Mouse (Mus musculus): ENCODE measurements around the gene Gapdh. TPM values are rescaled to one million over a fixed set of nuclear protein-coding genes. Genes with fewer than 3 reads are reported as not detected.

The Gapdh gene
- polyA plus RNA-seq, 1 experiment from 2014 or later, result 1,787 TPM

- 87% methylated on average over 5 of the region's 5 CpGs for WGBS
- no peak overlapping the region for H3K4me2 ChIP-seq (ENCODE audit: low read depth, low read length)
- no peak overlapping the region for H3K9ac ChIP-seq (ENCODE audit: low read length)
- no peaks in the 10 kb centered on the region for H3K9me3 ChIP-seq (replicated peaks; ENCODE audit: control insufficient read depth, low read length)
- H3K4me1 ChIP-seq (ENCODE audit: control insufficient read depth, insufficient read depth, low read length), result no peaks in the 10 kb centered on the region
- no peaks in the 10 kb centered on the region for H3K27me3 ChIP-seq (ENCODE audit: control insufficient read depth, insufficient read depth, low read length)
- no peak overlapping the region for H3K27ac ChIP-seq (ENCODE audit: low read length)
- H3K4me3 ChIP-seq (replicated peaks; ENCODE audit: low read length), result no peak overlapping the region
- ATAC-seq (ENCODE audit: insufficient read depth, low FRiP score), result no peak
- H3K36me3 ChIP-seq (ENCODE audit: control insufficient read depth, insufficient read depth, low read length), result peaks cover 47% of the 10 kb centered on the region
Measured at GRCm38 (mm10) chr6:125175469-125175868, 9.2 kb upstream of the Gapdh start.

GRCm38 (mm10) chr6:125173256-125173655 lies 7.0 kb upstream of the Gapdh start:
- H3K27ac ChIP-seq (ENCODE audit: low read length), result no peak overlapping the region
- H3K4me3 ChIP-seq (replicated peaks; ENCODE audit: low read length), result no peak overlapping the region
- WGBS, result 92% methylated on average over 7 of the region's 7 CpGs
- H3K9me3 ChIP-seq (replicated peaks; ENCODE audit: control insufficient read depth, low read length), result no peaks in the 10 kb centered on the region
- H3K36me3 ChIP-seq (ENCODE audit: control insufficient read depth, insufficient read depth, low read length), result peaks cover 34% of the 10 kb centered on the region
- no peaks in the 10 kb centered on the region for H3K27me3 ChIP-seq (ENCODE audit: control insufficient read depth, insufficient read depth, low read length)
- no peak overlapping the region for H3K9ac ChIP-seq (ENCODE audit: low read length)
- ATAC-seq (ENCODE audit: insufficient read depth, low FRiP score), result no peak
- H3K4me1 ChIP-seq (ENCODE audit: control insufficient read depth, insufficient read depth, low read length), result no peaks in the 10 kb centered on the region
- H3K4me2 ChIP-seq (ENCODE audit: low read depth, low read length), result no peak overlapping the region

GRCm38 (mm10) chr6:125172474-125172873 lies 6.2 kb upstream of the Gapdh start:
- H3K4me3 ChIP-seq (replicated peaks; ENCODE audit: low read length), result no peak overlapping the region
- H3K27ac ChIP-seq (ENCODE audit: low read length), result no peak overlapping the region
- H3K4me2 ChIP-seq (ENCODE audit: low read depth, low read length), result no peak overlapping the region
- no peak overlapping the region for H3K9ac ChIP-seq (ENCODE audit: low read length)
- peaks cover 30% of the 10 kb centered on the region for H3K36me3 ChIP-seq (ENCODE audit: control insufficient read depth, insufficient read depth, low read length)
- no peaks in the 10 kb centered on the region for H3K27me3 ChIP-seq (ENCODE audit: control insufficient read depth, insufficient read depth, low read length)
- no peaks in the 10 kb centered on the region for H3K9me3 ChIP-seq (replicated peaks; ENCODE audit: control insufficient read depth, low read length)
- ATAC-seq (ENCODE audit: insufficient read depth, low FRiP score), result no peak
- H3K4me1 ChIP-seq (ENCODE audit: control insufficient read depth, insufficient read depth, low read length), result peaks cover 3% of the 10 kb centered on the region; the same call in 1 of the 2 replicates
- WGBS, result 47% methylated on average over 2 of the region's 2 CpGs

GRCm38 (mm10) chr6:125170194-125170593 lies 3.9 kb upstream of the Gapdh start:
- no peak overlapping the region for H3K4me2 ChIP-seq (ENCODE audit: low read depth, low read length)
- H3K36me3 ChIP-seq (ENCODE audit: control insufficient read depth, insufficient read depth, low read length), result peaks cover 20% of the 10 kb centered on the region
- H3K9me3 ChIP-seq (replicated peaks; ENCODE audit: control insufficient read depth, low read length), result no peaks in the 10 kb centered on the region
- H3K27ac ChIP-seq (ENCODE audit: low read length), result no peak overlapping the region
- H3K9ac ChIP-seq (ENCODE audit: low read length), result no peak overlapping the region; the same call in 1 of the 2 replicates
- H3K27me3 ChIP-seq (ENCODE audit: control insufficient read depth, insufficient read depth, low read length), result no peaks in the 10 kb centered on the region
- no peak for ATAC-seq (ENCODE audit: insufficient read depth, low FRiP score)
- H3K4me3 ChIP-seq (replicated peaks; ENCODE audit: low read length), result no peak overlapping the region
- WGBS, result 76% methylated on average over 6 of the region's 6 CpGs
- H3K4me1 ChIP-seq (ENCODE audit: control insufficient read depth, insufficient read depth, low read length), result peaks cover 15% of the 10 kb centered on the region

- H3K9ac ChIP-seq (ENCODE audit: low read length), result no peak overlapping the region
- no peaks in the 10 kb centered on the region for H3K9me3 ChIP-seq (replicated peaks; ENCODE audit: control insufficient read depth, low read length)
- no peak overlapping the region for H3K4me2 ChIP-seq (ENCODE audit: low read depth, low read length)
- no peak overlapping the region for H3K27ac ChIP-seq (ENCODE audit: low read length)
- WGBS, result 87% methylated on average over 14 of the region's 14 CpGs
- no peak overlapping the region for H3K4me3 ChIP-seq (replicated peaks; ENCODE audit: low read length)
- no peaks in the 10 kb centered on the region for H3K27me3 ChIP-seq (ENCODE audit: control insufficient read depth, insufficient read depth, low read length)
- H3K36me3 ChIP-seq (ENCODE audit: control insufficient read depth, insufficient read depth, low read length), result peaks cover 17% of the 10 kb centered on the region; the same call in 1 of the 2 replicates
- peaks cover 27% of the 10 kb centered on the region for H3K4me1 ChIP-seq (ENCODE audit: control insufficient read depth, insufficient read depth, low read length)
- no peak for ATAC-seq (ENCODE audit: insufficient read depth, low FRiP score)
Measured at GRCm38 (mm10) chr6:125168086-125168485, 1.8 kb upstream of the Gapdh start.

GRCm38 (mm10) chr6:125166861-125167650 lies 789 bp upstream of the Gapdh start:
- Histone ChIP-seq H3K4me1 (ENCODE audit: control insufficient read depth, insufficient read depth, low read length) (peaks cover 33% of the 10 kb centered on the region), H3K9me3 (replicated peaks; ENCODE audit: control insufficient read depth, low read length) (no peaks in the 10 kb centered on the region), H3K27me3 (ENCODE audit: control insufficient read depth, insufficient read depth, low read length) (no peaks in the 10 kb centered on the region), H3K4me2 (ENCODE audit: low read depth, low read length) (peak overlapping the region; percentile 80), H3K4me3 (replicated peaks; ENCODE audit: low read length) (peak overlapping the region; percentile 97), H3K27ac (ENCODE audit: low read length) (peak overlapping the region; percentile 99), H3K9ac (ENCODE audit: low read length) (peak overlapping the region; percentile 77), H3K36me3 (ENCODE audit: control insufficient read depth, insufficient read depth, low read length) (peaks cover 12% of the 10 kb centered on the region; the same call in 1 of the 2 replicates)
- 17% methylated on average over 10 of the region's 10 CpGs for WGBS
- ATAC-seq (ENCODE audit: insufficient read depth, low FRiP score), result peak; percentile 54

GRCm38 (mm10) chr6:125165328-125165891 lies 857 bp downstream of the Gapdh start:
- WGBS, result under 1% methylated on average over 36 of the region's 36 CpGs

GRCm38 (mm10) chr6:125164672-125165327 lies 1.5 kb downstream of the Gapdh start:
- WGBS, result under 1% methylated on average over 39 of the region's 39 CpGs
- H3K36me3 ChIP-seq (ENCODE audit: control insufficient read depth, insufficient read depth, low read length), result peaks cover 4% of the 10 kb centered on the region; the same call in 1 of the 2 replicates

More at GRCm38 (mm10) chr6:125165328-125165891, 857 bp downstream of the Gapdh start:
- Histone ChIP-seq H3K27ac (ENCODE audit: low read length) (peak overlapping the region; percentile 99), H3K9me3 (replicated peaks; ENCODE audit: control insufficient read depth, low read length) (no peaks in the 10 kb centered on the region), H3K9ac (ENCODE audit: low read length) (peak overlapping the region; percentile 96), H3K4me3 (replicated peaks; ENCODE audit: low read length) (peak overlapping the region; percentile 97), H3K4me2 (ENCODE audit: low read depth, low read length) (peak overlapping the region; percentile 80), H3K27me3 (ENCODE audit: control insufficient read depth, insufficient read depth, low read length) (no peaks in the 10 kb centered on the region), H3K36me3 (ENCODE audit: control insufficient read depth, insufficient read depth, low read length) (peaks cover 7% of the 10 kb centered on the region; the same call in 1 of the 2 replicates), H3K4me1 (ENCODE audit: control insufficient read depth, insufficient read depth, low read length) (peaks cover 42% of the 10 kb centered on the region)
- peak; percentile 91 for ATAC-seq (ENCODE audit: insufficient read depth, low FRiP score)

More at GRCm38 (mm10) chr6:125164672-125165327, 1.5 kb downstream of the Gapdh start:
- peaks cover 42% of the 10 kb centered on the region for H3K4me1 ChIP-seq (ENCODE audit: control insufficient read depth, insufficient read depth, low read length)
- peak overlapping the region; percentile 96 for H3K9ac ChIP-seq (ENCODE audit: low read length)
- H3K9me3 ChIP-seq (replicated peaks; ENCODE audit: control insufficient read depth, low read length), result no peaks in the 10 kb centered on the region
- peak overlapping the region; percentile 80 for H3K4me2 ChIP-seq (ENCODE audit: low read depth, low read length)
- H3K27ac ChIP-seq (ENCODE audit: low read length), result peak overlapping the region; percentile 94
- H3K4me3 ChIP-seq (replicated peaks; ENCODE audit: low read length), result peak overlapping the region; percentile 97
- H3K27me3 ChIP-seq (ENCODE audit: control insufficient read depth, insufficient read depth, low read length), result no peaks in the 10 kb centered on the region
- ATAC-seq (ENCODE audit: insufficient read depth, low FRiP score), result peak; percentile 0; the same call in 1 of the 2 replicates

All from stomach, embryonic 16.5 days (tissue).